Mouse (Mus musculus): ENCODE measurements around the gene Pspn.

The Pspn gene

DNA sequence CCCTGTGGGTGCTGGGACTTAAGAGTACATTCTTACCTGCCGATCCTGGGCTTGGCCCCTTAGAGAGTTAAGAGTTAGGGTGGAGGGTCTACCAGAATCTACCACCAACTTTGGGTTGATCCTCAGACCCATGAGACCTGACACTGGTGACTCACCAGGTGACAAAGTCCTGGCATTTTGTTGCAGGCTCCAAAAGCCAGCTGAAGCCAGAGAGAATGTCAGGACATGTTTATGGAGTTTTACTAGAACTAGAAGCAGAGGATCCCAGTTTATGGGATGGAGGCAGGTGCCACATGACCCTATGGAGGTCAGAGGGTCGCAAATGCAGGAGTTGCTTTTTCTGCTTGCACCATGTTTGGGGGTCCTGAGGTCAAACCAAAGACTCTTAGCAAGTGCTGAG, 3.3 kb downstream of the Pspn start:
- DNase-seq (ENCODE audit: low spot score): no peak

DNA sequence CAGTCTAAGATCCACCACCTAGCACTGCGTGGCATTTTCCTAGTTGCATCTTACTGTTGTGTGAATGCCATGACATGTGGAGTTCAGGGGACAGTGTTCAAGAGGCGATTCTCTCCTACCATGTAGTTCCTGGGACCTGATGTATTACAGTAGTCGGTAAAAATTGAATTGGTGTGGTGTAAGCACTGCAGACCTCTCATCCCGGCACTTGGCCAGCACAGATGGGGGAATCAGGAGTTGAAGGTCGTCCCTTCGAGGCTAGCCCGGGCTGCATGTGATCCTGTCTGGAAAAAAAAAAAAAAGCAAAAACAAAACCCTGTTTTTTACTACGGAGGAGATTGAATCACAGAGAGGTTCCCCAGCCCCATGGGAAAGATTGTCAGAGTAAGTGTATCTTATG, 4.8 kb downstream of the Pspn start:
- no peak for DNase-seq (ENCODE audit: low spot score)

DNA sequence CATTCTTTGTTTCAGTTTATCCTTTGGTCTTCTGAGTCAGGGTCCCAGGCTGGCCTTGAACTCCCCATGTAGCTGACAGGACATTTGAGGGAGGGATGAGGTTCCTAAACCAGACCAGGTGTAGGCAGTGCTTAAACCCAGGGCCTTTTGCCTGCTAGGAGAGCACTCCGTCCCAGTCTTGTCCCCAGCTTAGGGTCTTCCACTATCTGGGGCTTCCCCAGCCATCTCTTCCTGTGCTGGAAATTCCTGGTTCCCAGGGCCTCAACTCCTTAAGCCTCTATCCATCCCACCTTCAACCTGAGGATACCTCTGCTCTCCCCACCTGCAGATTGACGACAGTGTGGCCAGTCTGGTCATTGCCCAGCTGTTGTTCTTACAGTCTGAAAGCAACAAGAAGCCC, 8.9 kb downstream of the Pspn start:
- DNase-seq (ENCODE audit: low spot score): no peak

DNA sequence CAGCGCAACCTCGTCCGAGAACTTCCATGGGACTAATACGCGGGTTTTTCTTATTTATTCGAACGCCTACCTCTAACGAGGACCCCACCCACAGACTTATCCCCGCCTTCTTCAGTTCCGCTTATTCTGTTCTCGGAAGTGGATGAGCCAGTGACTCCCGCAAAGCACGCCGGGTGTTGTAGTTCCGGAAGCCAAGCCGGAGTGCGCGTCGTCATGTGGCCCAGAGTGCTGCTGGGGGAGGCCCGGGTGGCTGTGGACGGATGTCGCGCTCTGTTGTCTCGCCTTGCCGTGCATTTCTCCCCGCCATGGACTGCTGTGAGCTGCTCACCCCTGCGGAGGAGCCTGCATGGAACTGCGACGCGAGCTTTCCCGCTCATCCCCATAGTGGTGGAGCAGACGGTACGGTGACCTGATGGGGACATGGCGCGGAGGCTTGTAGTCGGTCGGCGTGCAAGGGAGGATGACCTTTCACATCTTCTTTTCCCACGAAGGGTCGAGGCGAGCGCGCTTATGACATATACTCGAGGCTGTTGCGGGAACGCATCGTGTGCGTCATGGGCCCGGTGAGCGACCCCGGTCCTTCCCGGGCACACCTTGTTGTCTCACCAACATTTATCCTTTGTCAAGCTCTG, 9.6 kb downstream of the Pspn start, which contains the start of gene Clpp:
Clpp (plus strand) TSS at position 191 of the 632 bp plus-strand sequence.
- DNase-seq (ENCODE audit: low spot score): peak; percentile 98

DNA sequence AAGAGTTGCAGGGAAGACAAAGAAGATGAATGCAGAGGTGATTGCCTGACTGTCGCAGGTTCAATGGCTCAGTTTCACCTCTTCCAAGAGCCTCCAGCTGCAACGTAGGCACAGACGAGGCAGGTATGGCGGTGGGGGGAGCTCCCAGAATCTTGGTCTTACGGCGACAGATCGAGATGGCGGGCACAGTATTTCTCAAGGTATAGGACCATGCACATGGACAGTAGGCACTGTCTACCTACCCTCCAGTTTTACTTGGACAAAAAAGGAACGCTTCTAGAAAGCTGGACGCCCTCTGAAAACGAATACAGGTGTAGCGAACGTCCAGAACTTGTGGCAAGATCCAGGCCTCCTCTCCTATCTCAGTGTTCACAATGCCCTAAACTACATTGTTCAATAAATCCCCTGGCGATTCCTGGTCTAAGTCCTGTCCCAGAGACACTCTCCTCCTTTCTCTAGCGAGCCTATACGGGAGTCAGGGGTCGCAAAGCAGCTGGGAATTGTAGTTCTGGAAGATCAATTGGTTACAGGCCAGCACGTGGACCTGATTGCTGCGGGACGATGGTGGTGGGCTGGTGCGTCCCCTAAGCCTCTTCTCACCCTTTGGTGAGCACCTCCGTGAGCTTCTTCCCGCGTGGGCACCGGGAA, 10.2 kb downstream of the Pspn start:
- DNase-seq (ENCODE audit: low spot score): no peak

DNA sequence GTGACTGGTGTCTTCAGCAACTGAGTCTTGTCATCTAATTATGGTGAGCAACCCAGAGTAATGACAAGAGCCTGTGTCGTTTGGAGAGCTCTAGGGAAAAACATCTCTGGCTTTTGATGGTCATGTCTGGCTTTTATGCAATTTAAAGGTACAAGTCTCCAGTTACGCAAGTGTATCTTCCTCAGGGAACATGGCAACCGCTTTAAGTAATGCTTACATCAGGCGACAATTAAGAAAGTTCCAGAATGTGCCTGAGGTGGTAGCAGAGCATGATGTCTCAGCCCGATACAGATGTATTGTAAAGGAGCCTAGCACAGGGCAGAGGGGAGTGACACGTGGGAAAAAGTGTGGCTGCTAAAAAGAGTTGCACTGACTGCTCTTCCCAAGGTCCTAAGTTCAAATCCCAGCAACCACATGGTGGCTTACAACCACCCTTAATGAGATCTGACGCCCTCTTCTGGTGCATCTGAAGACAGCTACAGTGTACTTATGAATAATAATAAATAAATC, 10.8 kb downstream of the Pspn start:
- no peak for DNase-seq (ENCODE audit: low spot score)

DNA sequence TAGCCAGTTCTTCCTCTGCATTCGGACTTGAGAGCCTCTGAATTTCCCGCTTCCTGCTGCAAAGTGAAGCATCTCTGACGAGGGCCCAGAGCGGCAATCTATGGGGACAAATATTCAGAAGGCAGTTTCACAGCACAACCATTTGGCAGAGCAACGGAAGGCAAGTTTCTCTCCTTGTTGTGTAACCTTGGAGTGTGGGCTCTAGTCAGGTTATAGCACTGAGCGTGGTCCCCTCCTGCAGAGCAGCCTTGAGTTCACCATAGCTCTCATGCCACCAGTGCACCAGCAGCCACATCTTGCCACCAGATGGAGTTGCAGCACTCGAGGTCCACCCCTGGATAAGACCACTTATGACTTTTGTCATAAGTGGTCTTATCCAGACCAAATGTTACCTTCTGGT, 11.4 kb downstream of the Pspn start:
- DNase-seq (ENCODE audit: low spot score): no peak

DNA sequence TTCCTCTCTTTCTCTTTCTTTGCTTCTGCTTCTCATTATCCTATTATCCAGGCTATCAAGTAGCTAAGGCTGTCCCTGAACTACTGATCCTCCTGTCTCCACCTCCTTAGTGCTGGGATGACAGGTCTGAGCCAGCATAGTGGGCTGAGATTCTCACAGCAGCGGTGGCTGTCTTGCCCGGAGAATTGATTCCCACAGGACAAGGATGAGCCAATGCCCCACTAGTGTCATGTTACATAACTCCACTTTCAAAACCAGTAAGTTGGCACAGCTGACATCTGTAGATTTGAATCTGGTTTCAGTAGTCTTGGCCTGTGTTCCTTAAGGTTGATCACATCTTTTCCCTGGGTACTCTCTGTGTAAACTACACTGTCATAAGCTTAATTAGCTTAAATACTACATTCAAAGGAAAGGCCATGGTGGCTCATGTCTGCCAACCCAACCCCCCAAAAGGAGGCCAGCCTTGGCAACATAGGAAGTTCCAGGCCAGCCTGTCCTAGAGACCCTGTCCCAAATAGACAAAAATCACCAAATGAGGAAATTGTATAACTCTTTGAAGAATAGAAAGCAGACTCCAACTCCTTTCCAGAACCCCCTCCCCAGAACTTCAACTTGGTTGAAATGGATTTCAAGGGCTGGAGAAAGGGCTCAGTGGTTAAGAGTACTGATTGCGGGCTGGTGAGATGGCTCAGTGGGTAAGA, 13.6 kb downstream of the Pspn start:
- no peak for DNase-seq (ENCODE audit: low spot score)

DNA sequence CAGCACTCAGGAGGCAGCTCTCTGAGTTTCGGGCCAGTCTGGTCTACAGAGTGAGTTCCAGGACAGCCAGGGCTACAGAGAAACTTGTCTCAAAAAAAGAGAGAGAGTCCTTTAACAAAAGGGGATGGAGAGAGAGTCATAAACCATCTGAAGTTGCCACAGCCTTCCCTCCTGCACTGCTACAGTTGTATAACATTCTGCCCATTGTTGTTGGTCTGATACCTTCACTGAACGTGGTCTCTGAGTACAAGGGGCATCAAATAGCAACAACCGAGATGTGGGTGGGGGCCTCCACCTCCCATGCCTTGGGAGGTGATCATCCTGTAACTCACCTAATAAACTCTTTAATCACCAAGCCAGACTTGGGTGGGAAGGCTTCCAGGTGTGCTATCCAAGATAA, 14.2 kb downstream of the Pspn start:
- DNase-seq (ENCODE audit: low spot score): no peak

DNA sequence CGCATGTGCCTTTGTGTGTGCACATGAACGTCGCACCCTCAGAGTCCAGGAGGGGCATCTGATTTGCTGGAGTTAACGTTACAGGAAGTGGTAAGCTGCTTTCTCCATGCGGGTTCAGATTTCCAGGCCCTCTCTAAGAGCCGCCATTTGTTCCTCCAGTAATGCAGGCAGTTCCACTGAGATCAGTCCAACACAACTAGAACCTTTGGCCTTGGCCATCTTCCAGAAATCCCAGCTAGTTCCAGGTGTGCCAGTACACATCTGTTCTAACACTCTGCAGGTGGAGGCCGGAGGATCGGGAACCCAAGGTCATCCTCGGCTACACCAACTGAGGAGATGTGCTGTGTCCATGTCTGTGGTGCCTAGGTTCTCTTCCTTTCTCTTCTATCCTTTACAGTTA, 14.9 kb downstream of the Pspn start:
- no peak for DNase-seq (ENCODE audit: low spot score)

DNA sequence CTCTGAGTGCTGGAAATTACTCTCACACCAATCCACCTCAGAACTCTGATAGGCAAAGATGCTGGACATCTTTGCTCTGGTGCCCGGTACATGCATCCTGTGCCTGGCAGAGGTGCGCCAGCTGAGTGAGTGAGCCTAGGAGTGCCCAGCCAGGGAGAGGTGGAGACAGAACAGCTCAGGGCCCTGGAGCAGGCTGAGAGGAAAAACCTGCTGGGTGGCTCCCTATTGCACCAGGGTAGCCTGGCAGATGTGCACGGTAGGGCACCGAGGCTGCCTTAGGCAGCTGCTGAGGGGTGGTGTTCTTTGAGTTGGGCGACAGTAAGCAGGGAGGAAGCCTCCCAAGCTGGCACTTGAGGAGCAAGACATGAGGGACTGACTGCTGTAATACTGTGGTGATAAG, 17.8 kb downstream of the Pspn start, which contains the start of gene Acer1:
Acer1 (minus strand) TSS at position 114 of the 400 bp plus-strand sequence.
- DNase-seq (ENCODE audit: low spot score): no peak

DNA sequence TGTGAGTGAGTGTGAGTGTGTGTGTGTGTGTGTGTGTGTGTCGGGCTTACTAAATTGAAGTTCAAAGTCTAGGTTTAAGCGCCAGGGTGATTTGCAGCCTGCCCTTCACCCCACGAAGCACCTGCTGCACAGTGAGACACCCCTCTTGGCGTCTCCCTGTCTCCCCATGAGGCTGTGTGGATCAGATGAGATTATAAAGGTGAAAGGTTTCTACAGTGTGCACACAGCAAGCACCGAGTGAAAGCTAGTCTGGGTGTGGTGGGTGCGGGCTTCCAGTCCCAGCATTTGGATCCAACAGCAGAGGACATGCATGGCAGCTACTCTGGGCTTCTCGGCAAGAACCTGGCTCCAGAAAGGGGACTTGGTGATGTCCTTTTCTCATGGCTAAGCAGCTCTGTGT, 18.8 kb downstream of the Pspn start:
- no peak for DNase-seq (ENCODE audit: low spot score)

DNA sequence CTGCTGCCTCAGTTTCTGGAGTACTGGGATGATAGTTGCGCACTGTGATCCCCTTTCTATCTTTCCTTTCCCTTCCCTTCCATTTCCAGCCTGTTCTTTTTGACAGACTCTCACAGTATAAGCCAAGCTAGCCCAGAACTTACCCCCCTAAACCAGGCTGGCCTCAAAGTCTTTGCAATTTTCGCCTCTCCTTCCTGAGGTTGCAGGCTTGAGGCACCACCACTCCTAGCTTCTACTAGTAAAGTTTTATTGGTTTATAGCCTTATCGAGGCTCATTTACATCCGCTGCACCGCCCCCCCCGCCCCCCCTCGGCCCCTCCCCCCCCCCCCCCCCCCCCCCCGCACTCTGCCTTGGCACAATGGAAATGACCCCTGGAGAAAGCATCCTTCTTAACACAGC, 20.3 kb downstream of the Pspn start:
- DNase-seq (ENCODE audit: low spot score): no peak

DNA sequence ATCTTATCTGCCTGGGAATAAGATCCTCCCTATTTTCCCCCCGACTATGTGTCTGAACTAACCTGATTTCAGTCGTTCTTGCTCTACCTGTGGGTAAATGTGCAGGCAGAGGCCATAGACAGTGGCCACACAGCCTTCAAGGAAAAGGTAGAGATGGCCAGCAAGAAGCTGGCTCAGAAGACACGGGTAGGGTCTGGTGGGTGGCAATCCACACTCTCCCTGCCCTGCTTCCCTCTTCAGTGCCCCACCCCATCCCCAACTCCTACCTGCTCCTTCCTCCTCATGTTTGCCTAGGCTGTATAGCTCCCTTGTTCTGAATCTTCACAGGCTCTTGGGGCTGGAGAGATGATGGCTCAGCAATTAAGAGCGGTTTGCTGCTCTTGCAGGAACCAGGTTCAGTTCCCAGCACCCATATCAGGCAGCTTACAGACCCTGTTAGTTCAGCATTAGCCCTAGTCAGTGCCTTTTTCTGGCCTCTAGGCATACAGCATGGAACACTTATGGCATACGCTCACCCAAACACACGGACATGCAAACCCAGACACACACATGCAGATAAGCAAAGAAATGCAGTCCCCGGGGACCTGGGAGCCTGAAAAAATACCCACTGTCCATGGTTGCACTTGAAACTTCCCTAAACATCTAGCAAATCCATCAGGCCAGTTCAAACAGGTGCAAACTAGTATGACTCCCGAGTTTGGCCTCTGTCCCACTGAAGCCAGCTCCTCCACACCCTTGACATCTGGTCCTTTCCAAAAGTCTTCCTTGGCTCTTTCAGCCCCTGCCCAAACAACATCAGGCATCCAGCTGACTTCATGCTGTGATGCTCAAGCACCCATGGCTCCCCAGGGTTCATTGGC, 23.1 kb downstream of the Pspn start:
- DNase-seq (ENCODE audit: low spot score): no peak

DNA sequence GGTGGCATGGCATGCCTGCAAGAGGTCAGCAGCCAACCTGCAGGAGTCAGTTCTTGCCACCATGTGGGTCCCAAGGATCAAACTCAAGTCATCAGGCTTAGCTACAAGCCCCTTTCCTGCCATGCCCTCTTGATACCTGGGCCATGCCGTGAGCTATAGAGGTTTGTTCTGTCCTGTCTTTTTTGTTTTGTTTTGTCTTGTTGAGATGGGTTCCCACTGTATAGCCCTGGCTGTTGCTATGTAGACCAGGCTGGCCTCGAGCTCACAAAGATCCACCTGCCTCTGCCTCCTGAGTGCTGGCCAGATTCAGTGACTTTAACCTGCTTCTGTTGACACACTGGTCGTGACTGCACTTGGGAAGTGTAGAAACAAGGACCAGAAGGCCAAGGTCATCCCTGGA, 24.4 kb downstream of the Pspn start:
- no peak for DNase-seq (ENCODE audit: low spot score)

DNA sequence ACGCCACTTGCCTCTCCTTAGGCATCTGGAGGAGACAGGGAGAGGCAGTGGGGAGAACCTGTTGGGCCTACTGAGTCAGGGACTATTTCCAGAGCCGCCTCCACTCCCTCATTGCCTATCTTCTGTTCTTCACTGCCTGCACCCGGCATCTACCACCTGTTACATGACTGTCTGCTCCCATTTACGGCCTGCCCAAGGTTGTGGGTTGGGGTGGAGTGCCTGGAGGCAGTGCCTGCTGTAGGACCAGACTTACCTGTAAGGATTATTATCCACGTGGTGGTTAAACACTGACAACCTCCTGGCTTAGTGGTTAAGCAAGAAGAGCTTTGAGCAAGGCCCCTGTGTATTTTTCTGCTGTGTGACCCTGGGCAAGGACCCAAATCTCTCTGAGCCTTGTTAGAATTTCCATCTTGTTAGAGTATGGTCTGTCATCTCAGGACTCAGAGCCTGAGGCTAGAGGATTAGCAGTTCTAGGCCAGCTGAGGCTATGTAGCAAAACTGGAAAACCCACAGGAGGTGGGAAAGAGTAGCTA, 25.0 kb downstream of the Pspn start:
- DNase-seq (ENCODE audit: low spot score): no peak

DNA sequence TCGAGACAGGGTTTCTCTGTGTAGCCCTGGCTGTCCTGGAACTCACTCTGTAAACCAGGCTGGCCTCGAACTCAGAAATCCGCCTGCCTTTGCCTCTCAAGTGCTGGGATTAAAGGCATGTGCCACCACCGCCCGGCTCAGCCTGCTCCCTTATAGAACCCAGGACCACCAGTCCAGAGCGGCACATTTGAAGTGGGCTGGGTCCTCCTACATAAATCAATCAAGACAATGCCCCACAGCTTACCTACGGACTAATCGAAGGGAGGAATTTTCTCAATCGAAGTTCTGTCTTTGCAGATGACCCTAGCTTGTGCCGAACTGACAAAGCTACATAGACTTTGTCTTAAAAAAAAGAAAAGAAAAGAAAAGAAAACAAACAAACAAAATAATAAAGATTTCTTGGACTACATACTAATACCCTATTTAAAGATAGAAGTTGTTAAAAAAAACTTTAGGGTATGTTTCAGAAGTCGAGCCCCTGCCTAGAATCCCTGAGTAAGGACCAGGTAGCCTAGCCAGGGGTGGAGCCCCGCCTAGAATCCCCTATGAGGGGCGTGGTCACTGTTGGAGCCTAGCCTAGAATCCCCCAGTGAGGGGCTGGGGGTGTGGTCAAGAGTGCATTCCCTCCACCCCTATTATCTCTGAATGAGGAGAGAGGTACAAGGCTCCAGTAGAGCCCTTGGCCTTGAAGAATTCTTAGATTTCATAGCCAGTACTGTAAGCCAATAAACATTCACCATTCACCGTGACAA, 25.7 kb downstream of the Pspn start:
- DNase-seq (ENCODE audit: low spot score): no peak

DNA sequence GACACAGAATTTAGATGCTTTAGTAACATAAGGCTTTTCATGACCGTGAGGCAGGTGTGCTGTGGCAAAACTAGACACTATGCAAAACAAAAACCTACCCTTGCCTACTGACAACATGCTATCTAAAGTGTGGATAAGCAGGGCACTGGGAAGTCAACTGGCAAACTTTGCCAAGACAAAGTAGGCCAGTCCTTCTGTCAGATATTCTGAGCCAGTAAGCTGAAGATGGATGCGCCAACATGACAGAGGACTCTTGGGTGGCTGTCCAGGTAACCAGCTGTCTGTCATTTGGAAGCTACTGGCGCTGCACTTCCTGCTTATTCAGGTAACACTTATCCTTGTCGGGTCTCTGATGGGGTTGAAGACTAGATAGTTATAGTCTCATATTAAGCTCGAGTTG, 29.7 kb downstream of the Pspn start:
- DNase-seq (ENCODE audit: low spot score): no peak

DNA sequence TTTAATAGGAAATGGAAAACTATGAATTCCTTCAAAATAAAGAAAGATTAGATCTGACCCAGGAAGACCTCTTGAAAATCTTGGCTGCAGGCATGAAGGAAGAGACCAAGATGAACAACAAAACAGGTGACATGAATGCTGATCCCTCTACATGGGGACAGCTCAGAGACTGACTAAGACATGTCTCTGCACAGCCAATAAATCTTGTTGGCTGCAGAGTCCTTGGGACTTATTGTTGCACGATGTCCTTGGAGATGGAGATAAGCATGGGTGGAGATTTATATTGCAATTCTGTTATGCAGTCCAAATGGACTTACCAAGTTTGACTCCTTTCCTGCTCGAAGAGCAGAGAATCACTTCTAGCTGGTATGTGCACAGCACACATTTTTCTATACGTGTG, 30.5 kb downstream of the Pspn start:
- no peak for DNase-seq (ENCODE audit: low spot score)

DNA sequence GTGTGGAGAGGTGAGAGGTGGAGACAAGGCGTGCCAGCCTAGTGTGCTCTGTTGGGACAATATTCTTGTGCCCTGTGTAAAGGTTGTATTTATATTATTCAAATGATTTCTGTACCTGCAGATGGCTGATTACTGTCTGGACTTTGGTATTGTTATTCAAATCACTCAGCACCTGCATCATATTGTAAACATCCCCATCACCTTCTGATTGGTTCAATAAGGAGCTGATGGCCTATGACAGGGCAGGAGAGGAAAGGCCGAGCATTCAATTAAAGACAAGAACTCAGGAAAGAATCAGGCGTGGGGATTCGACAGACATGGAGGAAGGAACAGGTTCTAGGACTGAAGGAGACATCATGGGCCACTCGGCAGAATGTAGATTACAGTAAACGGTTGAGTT, 36.2 kb downstream of the Pspn start:
- DNase-seq (ENCODE audit: low spot score): no peak
